Mouse (Mus musculus): ENCODE results near the gene Fut1.

DNA sequence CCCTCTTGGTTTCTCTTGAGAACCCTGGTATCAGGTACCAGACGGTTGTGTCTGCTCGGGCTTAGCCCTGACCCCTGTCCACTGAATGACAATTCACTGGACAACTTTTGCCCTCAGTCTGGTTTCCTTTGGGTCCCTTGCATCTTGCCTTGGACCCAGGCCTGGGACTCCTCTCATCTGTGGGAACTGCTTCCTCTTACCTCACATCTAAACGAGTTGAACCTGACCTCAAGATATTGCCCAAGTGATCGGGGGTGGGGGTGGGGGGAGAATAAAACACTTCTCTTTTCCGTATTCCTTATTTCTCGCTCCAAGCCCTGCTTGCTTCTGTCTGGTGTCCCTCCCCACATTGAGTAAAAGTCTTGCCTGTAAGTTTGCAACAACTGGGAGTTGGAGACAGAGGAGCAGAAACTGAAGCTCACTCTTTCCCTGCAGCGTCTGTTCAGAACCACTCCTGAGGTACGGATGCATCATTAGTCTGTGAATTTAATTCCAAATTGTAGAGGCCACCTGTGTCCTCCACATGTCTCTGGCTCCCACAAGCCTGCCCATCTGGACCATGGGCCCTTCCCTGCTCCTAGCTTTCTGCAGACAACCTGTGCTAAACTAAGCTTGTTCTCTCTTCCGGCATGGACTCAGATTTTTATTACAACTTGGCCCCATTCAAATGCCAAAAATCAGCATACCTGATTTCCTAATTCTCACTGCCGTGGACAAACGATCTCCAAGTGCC, 43.8 kb downstream of the Fut1 start:
- TF ChIP-seq CTCF (IDR thresholded peaks at IDR 0.05; ENCODE audit: extremely low read depth, insufficient read depth, insufficient read length, insufficient replicate concordance) (no peak), POLR2A (IDR thresholded peaks at IDR 0.05; ENCODE audit: low read depth, low read length) (no peak)

Data from spleen, adult 2 months (tissue).